Mouse (Mus musculus) embryonic fibroblast, embryonic 13.5 days (primary cell): ENCODE measurements around the gene Tnrc6b.

Experiments used
- CTCF ChIP-seq: IDR thresholded peaks from 2 replicates; pipeline ENCODE4 v1.5.1; 2011; ENCODE audit warnings: mild to moderate bottlenecking, control low read depth, low read length, moderate library complexity, borderline replicate concordance; ENCODE audit not compliant: insufficient read depth
- POLR2A ChIP-seq: IDR thresholded peaks from 2 replicates; pipeline ENCODE4 v1.6.1; 2011; ENCODE audit warnings: low read depth, mild to moderate bottlenecking, control low read depth, low read length, moderate library complexity

DNA sequence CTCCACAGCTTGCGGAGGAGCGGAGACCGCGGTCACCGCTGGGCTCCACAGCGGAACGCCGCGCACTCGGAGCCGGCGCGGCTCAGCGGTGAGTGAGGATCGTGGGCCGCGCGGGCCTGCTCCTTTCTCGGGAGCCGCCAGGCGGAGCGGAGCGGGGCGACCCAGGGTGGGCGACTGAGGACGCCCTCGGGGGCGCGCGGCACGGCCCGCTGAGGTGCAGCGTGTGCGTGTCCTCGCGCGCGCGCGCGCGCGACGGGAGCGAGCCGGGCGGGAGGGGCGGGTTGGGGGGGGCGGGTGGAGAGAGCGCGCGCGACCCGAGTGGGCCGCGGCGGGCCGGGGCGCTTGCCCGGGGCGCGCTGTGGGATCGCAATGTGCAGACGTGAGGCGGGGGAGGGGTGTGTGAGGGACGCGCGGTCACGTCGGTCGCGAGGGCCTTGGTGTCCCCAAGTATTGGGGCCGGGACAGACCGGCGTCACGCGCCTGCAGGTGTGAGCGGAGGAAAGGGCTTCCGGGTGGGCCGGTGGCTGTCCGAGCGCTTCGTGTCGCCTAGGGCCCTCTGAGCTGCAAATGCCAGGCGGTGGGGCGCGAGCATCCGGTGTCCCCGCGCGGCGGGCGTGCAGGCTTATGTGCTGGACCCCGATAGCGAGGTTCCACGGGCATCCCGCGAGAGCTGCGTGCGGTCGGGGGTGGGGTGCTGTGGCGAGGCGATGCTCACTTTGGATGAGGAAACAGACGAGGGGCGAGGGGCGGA is 463 bp downstream of the Tnrc6b start:
- TF ChIP-seq POLR2A (peak; percentile 44), CTCF (no peak)
